Mouse (Mus musculus) effector memory CD4-positive, alpha-beta T cell, adult 5 months (primary cell): ENCODE measurements around the gene Wasl. TPM values are rescaled to one million over a fixed set of nuclear protein-coding genes. Genes with fewer than 3 reads are reported as not detected.

Experiments used
- polyA plus RNA-seq: library from polyadenylated mRNA; unstranded; fragments of 100-300 nt; shearing (Covaris generic); gene quantifications from one replicate; pipeline ENCODE4 v1.2.1, GENCODE M21; 2017

Wasl gene
- polyA plus RNA-seq: 46.9 TPM

DNA sequence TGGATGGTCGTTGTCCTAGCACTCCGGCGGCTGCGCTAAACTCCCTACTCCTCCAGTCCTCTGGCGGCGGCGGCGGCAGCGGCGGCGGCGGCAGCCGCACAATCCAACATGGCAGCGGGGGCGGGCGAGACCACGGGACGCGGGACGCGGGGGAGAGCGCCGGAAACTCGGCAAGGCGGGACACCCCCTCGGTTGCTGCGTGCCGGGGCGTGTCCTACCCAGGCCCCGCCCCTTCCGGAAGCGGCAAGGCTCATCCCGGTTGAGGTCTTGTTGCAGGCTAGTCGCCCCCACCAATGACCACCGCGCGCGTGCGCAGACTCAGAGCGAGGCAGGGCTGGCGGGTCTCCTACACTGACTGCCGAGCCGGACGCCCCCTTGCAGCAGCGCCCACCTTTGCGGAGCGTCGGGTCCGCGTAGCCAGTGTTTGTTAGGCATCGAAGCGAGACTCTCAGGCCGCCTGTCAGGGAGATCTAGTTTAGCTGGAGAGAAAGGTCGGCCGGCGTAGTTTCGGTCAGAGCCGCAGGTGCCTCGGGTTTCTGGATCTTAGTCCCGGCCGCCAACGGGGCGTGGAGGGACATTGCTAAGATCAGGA is at the start of gene Wasl:
Wasl (minus strand) TSS at position 143 of the 592 bp plus-strand sequence.

DNA sequence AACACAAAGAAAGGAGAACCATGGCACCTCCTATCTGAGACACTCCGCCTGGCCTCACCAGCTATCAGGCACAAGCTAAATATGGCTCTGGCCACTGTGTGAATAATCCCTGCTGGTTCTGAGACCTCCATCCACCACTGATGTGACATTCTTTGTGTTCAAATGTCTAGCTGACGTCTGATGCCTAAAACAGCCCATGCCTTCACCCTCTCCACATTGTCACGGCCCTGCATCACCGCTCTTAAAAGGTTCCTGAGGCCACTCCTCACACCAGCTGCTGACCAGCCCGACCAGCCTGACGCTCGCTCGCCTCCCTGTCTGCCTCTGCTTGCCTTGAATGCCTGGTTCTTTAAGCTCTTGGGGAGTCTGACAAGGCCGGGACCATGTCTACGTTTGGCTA is 67.3 kb downstream of the Wasl start, which contains the start of gene Lmod2:
Lmod2 (plus strand) TSS at position 263 of the 400 bp plus-strand sequence.

Other genes with a start within 250 kb of the Wasl start
- gene Iqub, start 149.9 kb downstream of the Wasl start, polyA plus RNA-seq: not detected
- gene Ndufa5, start 137.0 kb downstream of the Wasl start, polyA plus RNA-seq: 104 TPM
- gene Asb15, start 136.9 kb downstream of the Wasl start, polyA plus RNA-seq: not detected
- not detected for gene Lmod2, start 67.2 kb downstream of the Wasl start, polyA plus RNA-seq
- gene Hyal6, start 68.2 kb upstream of the Wasl start, polyA plus RNA-seq: 0.17 TPM
- not detected for gene Hyal4, start 83.3 kb upstream of the Wasl start, polyA plus RNA-seq
- not detected for gene Spam1, start 126.2 kb upstream of the Wasl start, polyA plus RNA-seq
- gene Hyal5, start 193.0 kb upstream of the Wasl start, polyA plus RNA-seq: not detected